Mouse (Mus musculus) intestine, embryonic 16.5 days (tissue): ENCODE measurements around the gene Dstn. TPM values are rescaled to one million over a fixed set of nuclear protein-coding genes. Genes with fewer than 3 reads are reported as not detected.

ENCODE experiments used
- ATAC-seq: fragments of 200-750 bp; cut with Nextera tagmentation; 2 replicates; pipeline ENCODE4 v1.8.0; 2017; ENCODE audit warnings: moderate TSS enrichment, moderate library complexity
- H3K27ac ChIP-seq: fragments of 300-500 bp; sonication (generic); 2 replicates; pipeline ENCODE4 v1.5.1; 2014; ENCODE audit warnings: mild to moderate bottlenecking, low read length
- H3K27me3 ChIP-seq: fragments of 300-500 bp; sonication (generic); replicated peaks from 2 replicates; pipeline ENCODE4 v1.6.1; 2014; ENCODE audit warnings: low read length, control low read depth, mixed read lengths; ENCODE audit not compliant: control insufficient read depth, insufficient read depth
- H3K36me3 ChIP-seq: fragments of 300-500 bp; sonication (generic); 2 replicates; pipeline ENCODE4 v1.6.1; 2014; ENCODE audit warnings: low read length, control low read depth; ENCODE audit not compliant: control insufficient read depth, insufficient read depth
- H3K4me1 ChIP-seq: fragments of 300-500 bp; sonication (generic); 2 replicates; pipeline ENCODE4 v1.6.1; 2014; ENCODE audit warnings: low read length, control low read depth, mixed read lengths; ENCODE audit not compliant: control insufficient read depth, insufficient read depth
- H3K4me2 ChIP-seq: fragments of 300-500 bp; sonication (generic); 2 replicates; pipeline ENCODE4 v1.6.1; 2014; ENCODE audit warnings: low read depth, low read length, control low read depth
- H3K4me3 ChIP-seq: fragments of 300-500 bp; sonication (generic); 2 replicates; pipeline ENCODE4 v1.5.1; 2014; ENCODE audit warnings: mild to moderate bottlenecking, low read length
- H3K9ac ChIP-seq: fragments of 300-500 bp; sonication (generic); 2 replicates; pipeline ENCODE4 v1.6.1; 2014; ENCODE audit warnings: low read depth, low read length
- H3K9me3 ChIP-seq: fragments of 300-500 bp; sonication (generic); 2 replicates; pipeline ENCODE4 v1.6.1; 2016; ENCODE audit warnings: low read length, control low read depth; ENCODE audit not compliant: control insufficient read depth
- WGBS: fragments of 180-500 bp; shearing (Covaris S2); extraction: QIAGEN DNeasy Blood & Tissue Kit; methylation state at CpG from one replicate; pipeline ENCODE4 v1.1.7; 2014; 5-methylcytosine and 5-hydroxymethylcytosine counted together
- polyA plus RNA-seq: library from polyadenylated mRNA; unstranded; fragments of >200 nt; fragmentation: Nextera tagmentation; extraction: Ambion mirVana; gene quantifications from 2 replicates; pipeline ENCODE4 v1.2.1, GENCODE M21; 2015

Gene Dstn
- polyA plus RNA-seq, 1 experiment from 2014 or later: 822 TPM

DNA sequence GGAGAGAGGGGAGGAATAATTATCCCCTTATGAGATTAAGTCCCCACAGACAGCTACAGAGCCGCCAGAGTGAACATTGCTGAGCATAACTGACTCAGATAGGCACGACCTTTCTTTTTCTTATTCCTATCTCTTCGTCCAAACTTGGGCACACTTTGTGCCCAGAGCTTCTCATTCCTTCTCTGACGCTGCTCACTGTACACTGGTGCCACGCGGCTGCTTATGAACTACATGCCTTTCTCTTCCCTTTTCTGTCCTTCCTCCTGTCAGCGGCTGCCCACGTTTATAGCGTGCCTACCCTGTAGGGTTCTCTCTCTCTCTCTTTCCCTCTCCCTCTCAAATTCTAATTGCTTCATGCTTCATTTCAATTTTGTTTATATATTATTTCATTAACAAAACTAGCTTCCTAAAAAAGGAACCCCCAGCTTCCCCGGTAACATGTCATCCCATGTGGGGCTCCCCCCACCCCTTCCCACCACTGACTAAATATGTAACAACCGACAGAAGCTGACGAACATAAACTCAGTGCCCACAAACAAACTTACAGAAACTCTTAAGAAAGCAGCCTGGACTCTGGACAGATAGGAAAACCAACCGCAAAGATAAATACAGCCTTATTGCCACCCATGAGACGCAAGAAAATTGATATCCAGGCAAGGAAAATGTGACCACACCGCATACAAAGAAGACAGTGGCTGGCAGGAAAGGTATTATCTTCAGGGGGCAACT lies 25.8 kb upstream of the Dstn start:
- Histone ChIP-seq H3K4me3 (peak overlapping the region; percentile 6; the same call in 1 of the 2 replicates), H3K4me2 (peak overlapping the region; percentile 42), H3K4me1 (no peaks in the 10 kb centered on the region), H3K27ac (peak overlapping the region; percentile 85), H3K9ac (0 out of 2 replicates have a peak overlapping the region, but pooled peaks have one; percentile 1), H3K36me3 (no peaks in the 10 kb centered on the region), H3K9me3 (no peaks in the 10 kb centered on the region), H3K27me3 (no peaks in the 10 kb centered on the region)
- ATAC-seq: no peak; the same call in 1 of the 2 replicates
- WGBS: 70% methylated on average over 15 of the region's 15 CpGs

DNA sequence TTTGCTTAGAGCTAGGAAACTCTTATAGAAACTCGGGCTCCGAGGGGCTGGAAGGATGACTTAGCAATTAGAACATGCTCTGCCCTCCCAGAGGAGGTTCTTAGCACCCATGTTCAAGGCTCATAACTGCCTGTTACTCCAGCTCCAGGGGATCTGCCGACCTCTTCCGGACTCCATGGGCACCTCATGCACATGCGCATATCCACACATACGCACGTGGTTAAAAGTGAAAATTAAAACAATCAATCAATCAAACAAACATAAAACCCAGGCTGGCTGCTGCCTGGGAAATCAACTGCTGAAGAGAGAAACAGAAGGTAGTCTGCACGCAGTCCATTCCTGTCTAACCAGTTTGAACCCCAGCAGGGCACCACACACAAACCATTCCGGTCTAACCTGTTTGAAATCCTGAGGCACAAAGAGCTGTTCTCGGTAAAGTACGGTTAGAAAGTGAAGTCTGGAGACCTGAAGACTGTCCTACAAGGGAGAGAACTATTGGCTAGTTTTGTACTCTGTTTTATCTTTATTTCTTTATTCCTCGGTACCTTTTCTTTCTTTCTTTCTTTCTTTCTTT lies 25.2 kb upstream of the Dstn start:
- peak overlapping the region; percentile 6; the same call in 1 of the 2 replicates for H3K4me3 ChIP-seq
- peak; percentile 96 for ATAC-seq
- peak overlapping the region; percentile 85 for H3K27ac ChIP-seq
- H3K9ac ChIP-seq: 0 out of 2 replicates have a peak overlapping the region, but pooled peaks have one; percentile 1
- H3K9me3 ChIP-seq: no peaks in the 10 kb centered on the region
- 34% methylated on average over 12 of the region's 12 CpGs for WGBS
- H3K27me3 ChIP-seq: no peaks in the 10 kb centered on the region
- H3K36me3 ChIP-seq: no peaks in the 10 kb centered on the region
- H3K4me2 ChIP-seq: peak overlapping the region; percentile 42
- H3K4me1 ChIP-seq: no peaks in the 10 kb centered on the region

- no peak for ATAC-seq
- no peaks in the 10 kb centered on the region for H3K4me1 ChIP-seq
- H3K4me2 ChIP-seq: no peak overlapping the region
- H3K9ac ChIP-seq: no peak overlapping the region
- WGBS: 84% methylated on average over 10 of the region's 10 CpGs
- H3K27ac ChIP-seq: no peak overlapping the region
- H3K36me3 ChIP-seq: no peaks in the 10 kb centered on the region
- H3K4me3 ChIP-seq: no peak overlapping the region
- no peaks in the 10 kb centered on the region for H3K9me3 ChIP-seq
- no peaks in the 10 kb centered on the region for H3K27me3 ChIP-seq
Measured at GRCm38 (mm10) chr2:143891302-143892048, 23.6 kb upstream of the Dstn start.

DNA sequence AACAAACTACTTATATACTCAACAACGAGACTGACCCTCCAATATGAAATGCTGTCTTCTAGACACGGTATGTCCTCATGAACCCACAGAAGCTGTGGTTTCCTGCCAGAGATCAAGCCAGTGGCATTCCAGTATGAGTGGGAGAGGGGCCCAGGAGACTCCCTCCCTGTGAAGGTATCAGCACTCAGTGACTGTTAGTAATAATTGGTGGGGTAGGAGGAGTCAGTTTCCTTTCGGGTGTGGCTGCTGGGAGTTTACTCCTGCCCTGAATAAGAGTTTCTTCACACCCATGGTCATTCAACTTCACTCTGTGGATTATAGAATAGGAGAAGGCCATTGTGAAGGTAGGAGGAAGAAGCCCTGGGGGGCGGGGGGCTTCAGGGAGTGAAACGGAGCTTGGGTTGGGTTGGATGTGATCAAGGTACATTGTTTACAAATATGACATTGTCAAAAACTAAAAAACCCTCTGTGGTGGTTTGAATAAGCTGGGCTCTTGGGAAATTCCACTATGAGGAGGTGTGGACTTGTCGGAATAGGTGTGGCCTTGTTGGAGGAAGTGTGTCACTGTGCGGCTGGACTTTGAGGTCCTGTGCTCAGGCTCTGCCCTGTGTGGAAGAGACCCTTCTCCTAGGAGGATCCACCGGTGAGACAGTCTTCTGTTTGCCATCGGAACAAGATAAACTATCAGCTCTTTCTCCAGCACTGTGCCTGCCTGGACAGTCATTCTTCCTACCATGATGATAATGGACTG lies 15.5 kb upstream of the Dstn start:
- Histone ChIP-seq H3K9me3 (no peaks in the 10 kb centered on the region), H3K27ac (peak overlapping the region; percentile 3), H3K4me1 (peaks cover 15% of the 10 kb centered on the region; the same call in 1 of the 2 replicates), H3K9ac (no peak overlapping the region), H3K27me3 (no peaks in the 10 kb centered on the region), H3K4me2 (no peak overlapping the region), H3K4me3 (no peak overlapping the region), H3K36me3 (no peaks in the 10 kb centered on the region)
- ATAC-seq: peak; percentile 62
- WGBS: 78% methylated on average over 9 of the region's 9 CpGs

DNA sequence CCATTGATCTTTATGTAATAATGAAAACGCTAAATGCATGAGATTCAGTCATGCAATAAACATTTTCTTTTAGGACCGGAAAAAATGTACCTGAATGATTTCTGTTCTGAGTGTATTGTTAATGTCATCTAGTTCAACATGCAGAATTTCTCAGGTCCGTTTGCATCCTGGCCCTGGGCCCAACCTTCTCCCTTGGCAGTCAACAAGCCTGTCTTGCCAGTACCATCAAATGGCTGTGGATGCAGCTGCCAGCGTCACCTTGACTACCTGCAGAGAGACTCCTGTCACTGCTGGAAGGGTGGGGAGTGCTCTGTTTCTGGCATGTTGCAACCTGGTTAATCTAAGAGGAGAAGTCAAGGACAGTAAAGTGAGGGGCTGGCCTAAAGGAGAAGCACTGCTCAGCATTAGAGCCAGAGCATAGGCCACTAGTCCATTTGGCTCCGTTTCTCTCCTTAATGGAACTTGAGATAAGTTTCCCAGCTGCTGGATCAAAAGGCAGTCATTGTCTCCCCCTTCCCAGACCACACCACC lies 14.2 kb upstream of the Dstn start:
- peaks cover 15% of the 10 kb centered on the region; the same call in 1 of the 2 replicates for H3K4me1 ChIP-seq
- peak overlapping the region; percentile 11; the same call in 1 of the 2 replicates for H3K27ac ChIP-seq
- no peaks in the 10 kb centered on the region for H3K36me3 ChIP-seq
- peak; percentile 45; the same call in 1 of the 2 replicates for ATAC-seq
- no peak overlapping the region for H3K4me3 ChIP-seq
- H3K9me3 ChIP-seq: no peaks in the 10 kb centered on the region
- 63% methylated on average over 5 of the region's 5 CpGs for WGBS
- no peak overlapping the region for H3K4me2 ChIP-seq
- H3K9ac ChIP-seq: no peak overlapping the region
- no peaks in the 10 kb centered on the region for H3K27me3 ChIP-seq

DNA sequence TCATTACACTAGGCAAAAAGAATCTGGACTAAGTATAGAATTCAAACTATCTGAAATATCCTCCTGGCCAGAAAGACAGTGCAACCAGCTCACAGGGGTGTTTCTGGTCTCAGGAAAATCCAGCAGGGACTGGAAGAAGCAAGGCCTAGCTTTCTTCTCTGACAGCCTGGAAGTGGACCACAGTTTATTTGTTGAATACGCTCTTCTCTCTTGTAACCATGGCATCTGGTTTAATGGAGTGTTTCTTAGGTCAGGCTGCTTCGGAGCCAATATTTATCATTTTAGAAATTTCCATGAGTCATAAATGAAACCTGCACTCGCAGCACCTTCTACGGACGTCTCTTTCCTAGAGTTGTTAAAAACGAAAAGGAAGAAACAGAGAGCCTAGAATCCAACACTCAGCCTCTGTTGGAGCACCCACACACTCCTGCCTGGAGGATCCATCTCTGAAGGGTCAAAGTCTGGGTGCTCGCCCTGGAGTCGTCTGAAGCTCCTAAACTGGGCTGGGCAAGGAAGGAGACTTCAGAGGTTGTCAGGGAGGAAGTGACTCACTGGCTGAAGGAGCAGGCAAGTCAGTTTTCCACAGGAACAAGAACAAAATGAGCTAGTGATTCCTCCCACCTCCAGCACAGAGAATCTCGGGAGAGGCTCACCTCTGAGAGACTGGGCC lies 11.6 kb upstream of the Dstn start:
- H3K9me3 ChIP-seq: no peaks in the 10 kb centered on the region
- H3K4me3 ChIP-seq: no peak overlapping the region
- H3K4me2 ChIP-seq: no peak overlapping the region
- no peaks in the 10 kb centered on the region for H3K36me3 ChIP-seq
- no peaks in the 10 kb centered on the region for H3K27me3 ChIP-seq
- peaks cover 15% of the 10 kb centered on the region; the same call in 1 of the 2 replicates for H3K4me1 ChIP-seq
- peak overlapping the region; percentile 72 for H3K27ac ChIP-seq
- 41% methylated on average over 9 of the region's 9 CpGs for WGBS
- ATAC-seq: peak; percentile 89
- peak overlapping the region; percentile 17; the same call in 1 of the 2 replicates for H3K9ac ChIP-seq

DNA sequence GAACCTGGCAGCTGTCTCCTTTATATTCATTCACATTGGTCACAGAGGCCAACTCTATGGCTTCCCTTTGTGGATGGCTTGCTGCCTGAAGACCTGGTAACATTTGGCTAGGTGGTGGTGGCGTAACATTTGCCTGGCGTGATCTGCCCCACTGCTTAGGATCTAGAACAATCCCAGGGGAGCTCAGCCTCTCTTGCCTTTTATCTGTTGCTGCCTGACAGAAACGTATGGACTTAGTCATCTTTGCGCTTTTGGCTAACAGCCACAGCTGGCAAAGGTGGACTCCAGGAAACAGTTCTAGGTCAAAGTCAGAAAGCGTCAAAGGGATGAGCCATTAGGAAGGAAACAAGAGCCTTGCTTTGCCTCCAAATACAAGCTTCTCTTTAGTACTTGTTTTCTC lies 10.2 kb upstream of the Dstn start:
- H3K27me3 ChIP-seq: no peaks in the 10 kb centered on the region
- H3K36me3 ChIP-seq: no peaks in the 10 kb centered on the region
- H3K9me3 ChIP-seq: no peaks in the 10 kb centered on the region
- 0 out of 2 replicates have a peak, but pooled peaks cover 12% of the 10 kb centered on the region for H3K4me1 ChIP-seq
- H3K9ac ChIP-seq: no peak overlapping the region
- H3K4me2 ChIP-seq: no peak overlapping the region
- no peak overlapping the region for H3K27ac ChIP-seq
- WGBS: 70% methylated on average over 5 of the region's 5 CpGs
- no peak overlapping the region for H3K4me3 ChIP-seq
- no peak for ATAC-seq

GRCm38 (mm10) chr2:143909230-143909629 lies 5.9 kb upstream of the Dstn start:
- WGBS: 88% methylated on average over 2 of the region's 2 CpGs
- Histone ChIP-seq H3K4me2 (no peak overlapping the region), H3K9ac (no peak overlapping the region), H3K27ac (no peak overlapping the region), H3K4me3 (no peak overlapping the region), H3K27me3 (no peaks in the 10 kb centered on the region), H3K36me3 (no peaks in the 10 kb centered on the region), H3K4me1 (no peaks in the 10 kb centered on the region), H3K9me3 (no peaks in the 10 kb centered on the region)
- no peak for ATAC-seq
